Comparison of ENCODE assay signal across 30 mouse cellular contexts in the genomic region with DNA sequence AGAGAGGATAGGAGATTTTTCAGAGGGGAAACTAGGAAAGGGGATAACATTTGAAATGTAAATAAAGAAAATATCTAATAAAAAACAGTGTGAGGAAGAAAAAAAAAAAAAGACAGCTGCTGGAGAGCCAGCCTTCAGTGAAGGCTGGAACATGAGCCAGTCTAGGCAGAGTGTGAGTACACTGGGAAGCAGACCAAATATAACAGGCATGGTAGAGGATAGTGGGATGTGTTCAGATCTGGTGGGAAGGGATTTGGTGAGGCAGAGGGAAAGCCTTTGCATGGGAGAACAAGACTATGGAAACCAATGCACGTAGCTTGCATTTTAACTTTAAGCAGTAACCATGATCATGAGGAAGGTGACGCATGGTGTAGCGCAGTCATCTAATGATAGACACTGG.
DNase-seq lines count a peak whose midpoint lies in the region; ATAC-seq and TF ChIP-seq lines count a peak whose summit lies in the region.
"Had no signal": no experiment of that assay in that cellular context is flagged by ENCODE, and none has a peak within 500 bp of the region (broad histone marks: within the 10 kb centered on the region; RNA-seq: fewer than 3 reads in every experiment).

No protein-coding gene starts in this region.

- no peaks in the 10 kb centered on the region for H3K4me1 ChIP-seq in forebrain, postnatal 0 days (ENCODE audit: insufficient read depth)
- peaks cover 6% of the 10 kb centered on the region; the same call in 1 of the 2 replicates for H3K4me1 ChIP-seq in forebrain, embryonic 15.5 days
- H3K4me1 ChIP-seq: forebrain, embryonic 10.5 days; heart, embryonic 15.5 days; hindbrain, embryonic 13.5 days; kidney, embryonic 15.5 days; limb, embryonic 12.5 days; midbrain, embryonic 10.5 days had no signal

- no peaks in the 10 kb centered on the region for H3K27me3 ChIP-seq in forebrain, postnatal 0 days (ENCODE audit: insufficient read depth, low read length)
- no peaks in the 10 kb centered on the region for H3K27me3 ChIP-seq in forebrain, embryonic 15.5 days
- H3K27me3 ChIP-seq: heart, embryonic 15.5 days; hindbrain, embryonic 13.5 days; kidney, embryonic 15.5 days; limb, embryonic 12.5 days; neural tube, embryonic 13.5 days; Patski had no signal

- ATAC-seq in forebrain, postnatal 0 days, result peak; percentile 66
- no peak for ATAC-seq in forebrain, embryonic 15.5 days (replicated peaks)
- ATAC-seq: liver, postnatal 0 days; midbrain, embryonic 16.5 days; Patski had no signal

- H3K27ac ChIP-seq in forebrain, postnatal 0 days (ENCODE audit: low read depth, low read length), result no peak overlapping the region
- no peak overlapping the region for H3K27ac ChIP-seq in forebrain, embryonic 15.5 days (replicated peaks)
- H3K27ac ChIP-seq: forebrain, embryonic 10.5 days; gastrocnemius, adult 2 months; heart, embryonic 15.5 days; hindbrain, embryonic 13.5 days; kidney, embryonic 15.5 days; limb, embryonic 12.5 days; macrophage; midbrain, embryonic 10.5 days; neural tube, embryonic 13.5 days had no signal

- H3K36me3 ChIP-seq in forebrain, postnatal 0 days (ENCODE audit: insufficient read depth), result no peaks in the 10 kb centered on the region
- H3K36me3 ChIP-seq in forebrain, embryonic 15.5 days, result no peaks in the 10 kb centered on the region
- H3K36me3 ChIP-seq: forebrain, embryonic 10.5 days; heart, embryonic 15.5 days; hindbrain, embryonic 13.5 days; kidney, embryonic 15.5 days; limb, embryonic 12.5 days; midbrain, embryonic 10.5 days; neural tube, embryonic 13.5 days had no signal

- DNase-seq in forebrain, postnatal 0 days, result peak; percentile 18
- DNase-seq in left cerebral cortex, adult 11 months (ENCODE audit: low spot score), result peak; percentile 5
- DNase-seq in left cerebral cortex, postnatal 10 days (ENCODE audit: extremely low spot score in 1 of 2, low spot score in 2 of 2), result no peak
- DNase-seq in right cerebral cortex, adult 2 months (ENCODE audit: low spot score in 2 of 2), result peak; percentile 16 to 17
- DNase-seq in right cerebral cortex, postnatal 14 days, result no peak
- peak; percentile 64 for DNase-seq in telencephalon, adult 2 months (ENCODE audit: low read depth, low spot score)
- DNase-seq in spleen, adult 18-20 months, result no peak
- DNase-seq: adrenal gland, postnatal 36 days; cerebellum, adult 11 months; cerebellum, adult 9-11 months; gastrocnemius, adult 2 months; heart, postnatal 36 days; kidney, adult 11 months; kidney, postnatal 36 days; liver, postnatal 0 days; retina, postnatal 1 day; thymus, postnatal 14 days had no signal

- intact Hi-C loops in left cerebral cortex, postnatal 10 days (cut with DNase I), result no loop called here

- H3K9ac ChIP-seq in forebrain, postnatal 0 days, result no peak overlapping the region
- H3K9ac ChIP-seq in forebrain, embryonic 15.5 days (replicated peaks), result no peak overlapping the region
- H3K9ac ChIP-seq: heart, embryonic 15.5 days; hindbrain, embryonic 13.5 days; kidney, embryonic 15.5 days; limb, embryonic 12.5 days; liver, postnatal 0 days; neural tube, embryonic 13.5 days had no signal

- no peak for TF ChIP-seq CTCF in forebrain, postnatal 0 days (IDR thresholded peaks at IDR 0.05; ENCODE audit: low read depth)

- no peaks in the 10 kb centered on the region for H3K9me3 ChIP-seq in forebrain, postnatal 0 days (ENCODE audit: low read length)
- no peaks in the 10 kb centered on the region for H3K9me3 ChIP-seq in forebrain, embryonic 15.5 days
- H3K9me3 ChIP-seq: forebrain, embryonic 10.5 days; heart, embryonic 15.5 days; hindbrain, embryonic 13.5 days; kidney, embryonic 15.5 days; limb, embryonic 12.5 days; midbrain, embryonic 10.5 days; neural tube, embryonic 13.5 days had no signal

- WGBS in forebrain, postnatal 0 days, result 95% methylated on average over 3 of the region's 3 CpGs
- WGBS in forebrain, embryonic 15.5 days, result 95% methylated on average over 3 of the region's 3 CpGs

- no peak overlapping the region for H3K4me2 ChIP-seq in forebrain, postnatal 0 days (ENCODE audit: low read depth)
- H3K4me2 ChIP-seq in forebrain, embryonic 15.5 days (replicated peaks), result no peak overlapping the region
- H3K4me2 ChIP-seq: heart, embryonic 15.5 days; hindbrain, embryonic 13.5 days; kidney, embryonic 15.5 days; limb, embryonic 12.5 days; liver, embryonic 11.5 days; neural tube, embryonic 13.5 days had no signal

- no peak overlapping the region for H3K4me3 ChIP-seq in forebrain, postnatal 0 days (ENCODE audit: low read depth, low read length)
- no peak overlapping the region for H3K4me3 ChIP-seq in forebrain, embryonic 15.5 days
- H3K4me3 ChIP-seq: forebrain, embryonic 10.5 days; gastrocnemius, adult 2 months; heart, embryonic 15.5 days; hindbrain, embryonic 13.5 days; kidney, embryonic 15.5 days; limb, embryonic 12.5 days; midbrain, embryonic 10.5 days; myocyte; neural tube, embryonic 13.5 days had no signal

Comparison
In these comparisons a context has a peak if more than half of its experiments do, and no peak if none do; other contexts are left out.
1. DNase-seq: peak in forebrain, postnatal 0 days (single experiment), left cerebral cortex, adult 11 months (single experiment), right cerebral cortex, adult 2 months (2 of 2) and telencephalon, adult 2 months (single experiment); none in left cerebral cortex, postnatal 10 days (0 of 2), right cerebral cortex, postnatal 14 days (single experiment) and spleen, adult 18-20 months (0 of 2).